Mouse (Mus musculus) liver, embryonic 14.5 days (tissue): Measurements from ENCODE around the gene Wnt6.

ENCODE experiments used
- CTCF ChIP-seq: IDR thresholded peaks from 2 replicates; pipeline ENCODE4 v1.5.1; 2016; ENCODE audit warnings: antibody characterized with exemption, low read depth, control low read depth
- EP300 ChIP-seq: IDR thresholded peaks from 2 replicates; pipeline ENCODE4 v1.6.1; 2016; ENCODE audit warnings: antibody characterized with exemption, low read depth

DNA sequence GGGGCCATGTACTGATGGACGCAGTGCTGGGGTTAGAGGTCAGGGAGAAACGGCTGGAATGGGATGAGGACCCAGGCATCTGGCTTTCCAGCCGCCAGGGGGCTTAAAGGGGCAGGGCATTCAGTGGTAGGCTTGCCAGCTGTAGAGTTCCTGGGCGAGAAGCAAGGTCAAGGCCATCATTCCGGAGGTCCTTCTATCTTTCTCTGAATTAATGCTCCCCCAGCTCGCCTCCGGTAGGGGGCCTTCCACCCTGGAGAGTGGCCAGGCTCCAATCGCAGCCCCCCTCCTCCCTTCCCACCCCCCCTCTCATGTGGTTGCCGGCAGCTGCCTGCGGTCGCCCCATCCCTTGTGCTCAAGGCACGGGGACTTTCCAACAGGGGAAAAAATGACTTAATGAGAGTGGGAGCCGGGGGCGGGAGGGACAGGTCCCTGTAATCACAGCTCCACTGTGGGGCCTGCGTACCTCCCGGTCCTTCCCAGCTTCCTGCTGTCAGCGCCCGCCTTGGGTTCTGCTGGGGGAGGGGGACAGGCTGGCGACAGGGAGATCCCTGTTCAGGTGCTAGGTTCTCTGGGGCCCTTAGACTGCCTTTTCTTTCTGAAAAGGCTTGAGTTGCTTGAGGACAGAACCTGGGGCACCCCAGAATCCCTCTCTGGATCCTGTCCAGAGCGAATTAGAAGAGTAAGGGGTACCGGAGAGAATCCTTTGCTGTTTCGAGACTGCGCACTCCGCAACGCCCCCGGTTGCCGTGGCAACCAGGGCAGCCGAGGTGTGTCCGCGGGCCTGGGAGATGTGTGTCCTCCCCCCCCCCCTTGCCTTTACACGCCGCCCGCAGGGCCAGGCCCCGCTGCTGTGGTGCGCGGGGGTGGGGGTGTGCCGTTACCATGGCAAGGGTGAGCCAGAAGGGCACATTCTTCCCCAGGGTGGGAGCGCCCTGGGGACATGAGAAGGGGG lies 34.9 kb downstream of the Wnt6 start:
- peak; percentile 31; the same call in 1 of the 2 replicates for TF ChIP-seq CTCF
- TF ChIP-seq EP300, result no peak
